Mouse (Mus musculus): Measurements from ENCODE around the gene Ncoa6. TPM values are rescaled to one million over a fixed set of nuclear protein-coding genes. Genes with fewer than 3 reads are reported as not detected.
A peak's percentile ranks its signal among the peaks of the same experiment; 100 is the strongest.

The Ncoa6 gene
- polyA plus RNA-seq, 1 experiment from 2014 or later, result 12.0 TPM

DNA sequence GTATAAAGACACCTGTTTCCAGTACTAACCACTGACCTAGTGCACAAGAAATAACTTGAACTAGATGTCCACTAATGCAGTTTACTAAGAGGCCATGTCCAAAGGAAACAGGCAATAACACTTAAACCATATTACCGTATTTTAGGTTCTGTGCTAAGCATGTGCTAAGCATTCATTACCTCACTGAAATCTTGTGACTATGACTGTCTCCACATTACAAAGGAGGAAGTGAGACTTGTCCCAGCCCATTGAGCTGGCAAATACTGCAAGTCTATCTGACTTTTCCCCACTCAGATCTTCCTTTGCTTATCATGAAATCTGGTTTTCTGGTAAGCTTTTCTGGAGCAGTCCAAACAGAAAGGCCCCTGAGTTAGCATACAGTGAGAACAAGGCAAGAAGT is 69.1 kb downstream of the Ncoa6 start:
- no peaks in the 10 kb centered on the region for H3K27me3 ChIP-seq (replicated peaks)
- H3K27ac ChIP-seq (replicated peaks), result no peak overlapping the region
- peaks cover 10% of the 10 kb centered on the region for H3K4me1 ChIP-seq
- no peak overlapping the region for H3K9ac ChIP-seq
- no peaks in the 10 kb centered on the region for H3K9me3 ChIP-seq
- H3K4me2 ChIP-seq, result no peak overlapping the region
- peaks cover 83% of the 10 kb centered on the region for H3K36me3 ChIP-seq
- ATAC-seq (ENCODE audit: extremely low read depth, insufficient number of reproducible peaks, low FRiP score, low TSS enrichment), result no peak
- H3K4me3 ChIP-seq, result no peak overlapping the region
- WGBS, result 80% methylated on average over 1 of the region's 1 CpGs

DNA sequence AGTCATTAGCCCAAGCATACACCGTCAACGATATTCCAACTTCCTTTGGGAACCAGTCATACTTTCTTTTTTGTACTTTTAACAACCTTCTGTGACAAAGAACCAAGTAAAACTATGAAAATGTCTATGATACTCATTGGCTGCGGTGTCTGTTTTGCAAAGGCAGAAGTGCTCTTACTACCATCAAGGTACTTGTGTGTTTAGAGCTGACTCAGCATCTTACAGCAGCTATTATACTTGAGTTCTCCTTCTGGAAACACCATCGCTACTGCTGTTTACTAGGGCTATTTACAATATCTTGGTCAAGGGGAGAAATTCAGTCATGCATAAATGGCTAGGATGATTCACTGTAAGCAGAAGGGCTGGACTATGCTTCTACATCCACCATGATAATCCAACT is 71.8 kb downstream of the Ncoa6 start:
- WGBS, result 89% methylated on average over 4 of the region's 4 CpGs
- peaks cover 77% of the 10 kb centered on the region for H3K36me3 ChIP-seq

DNA sequence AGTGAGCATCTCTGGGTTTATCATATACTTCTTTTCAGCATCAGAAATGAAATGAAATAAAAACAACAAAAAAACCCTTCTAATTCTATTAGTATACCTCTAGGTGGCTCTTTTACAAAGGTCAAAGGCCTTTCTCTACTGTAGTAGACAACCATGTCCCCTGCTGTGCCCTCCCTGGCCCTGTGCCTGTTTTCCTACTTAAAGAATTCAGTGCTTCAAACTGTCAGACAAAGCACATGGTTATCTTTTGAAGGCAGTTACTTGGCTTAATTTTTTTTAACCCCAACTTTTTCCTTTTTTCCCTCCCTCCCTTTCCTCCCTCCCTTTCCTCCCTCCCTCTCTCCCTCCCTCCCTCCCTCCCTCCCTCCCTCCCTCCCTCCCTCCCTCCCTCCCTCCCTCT is 73.4 kb downstream of the Ncoa6 start:
- H3K9me3 ChIP-seq, result no peaks in the 10 kb centered on the region
- no peak overlapping the region for H3K9ac ChIP-seq
- peaks cover 77% of the 10 kb centered on the region for H3K36me3 ChIP-seq
- H3K27me3 ChIP-seq (replicated peaks), result no peaks in the 10 kb centered on the region
- no peak overlapping the region for H3K27ac ChIP-seq (replicated peaks)
- H3K4me1 ChIP-seq, result peaks cover 11% of the 10 kb centered on the region
- ATAC-seq (ENCODE audit: extremely low read depth, insufficient number of reproducible peaks, low FRiP score, low TSS enrichment), result no peak
- no peak overlapping the region for H3K4me2 ChIP-seq
- no peak overlapping the region for H3K4me3 ChIP-seq

More for the DNA sequence above, 71.8 kb downstream of the Ncoa6 start:
- Histone ChIP-seq H3K4me3 (no peak overlapping the region), H3K9me3 (no peaks in the 10 kb centered on the region), H3K9ac (no peak overlapping the region), H3K27ac (replicated peaks) (no peak overlapping the region), H3K4me1 (peaks cover 10% of the 10 kb centered on the region), H3K4me2 (no peak overlapping the region), H3K27me3 (replicated peaks) (no peaks in the 10 kb centered on the region)
- ATAC-seq (ENCODE audit: extremely low read depth, insufficient number of reproducible peaks, low FRiP score, low TSS enrichment), result no peak

DNA sequence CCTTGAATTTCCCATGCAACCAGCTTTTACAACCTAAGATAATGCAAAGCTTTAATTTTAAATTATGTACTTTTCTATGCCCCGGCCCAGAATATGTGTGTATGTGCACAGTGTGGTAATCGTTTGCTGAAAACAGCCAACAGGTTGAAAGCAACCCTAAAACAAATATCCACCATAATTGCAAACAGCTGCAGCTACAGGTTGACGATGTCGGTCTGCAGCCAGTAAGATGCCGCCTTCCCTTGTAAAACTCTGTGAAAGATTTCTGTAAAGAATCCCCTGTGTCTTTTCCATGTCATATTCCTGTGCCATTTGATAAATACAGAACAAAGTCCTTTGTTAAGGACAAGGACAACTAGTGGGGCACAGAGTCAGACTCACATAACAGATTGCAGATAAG is 79.1 kb downstream of the Ncoa6 start:
- peaks cover 72% of the 10 kb centered on the region for H3K36me3 ChIP-seq
- 86% methylated on average over 5 of the region's 5 CpGs for WGBS
- H3K4me2 ChIP-seq, result no peak overlapping the region
- no peak overlapping the region for H3K4me3 ChIP-seq
- H3K9me3 ChIP-seq, result no peaks in the 10 kb centered on the region
- H3K27ac ChIP-seq (replicated peaks), result peak overlapping the region; percentile 39
- no peaks in the 10 kb centered on the region for H3K27me3 ChIP-seq (replicated peaks)
- no peak overlapping the region for H3K9ac ChIP-seq
- H3K4me1 ChIP-seq, result peaks cover 15% of the 10 kb centered on the region
- ATAC-seq (ENCODE audit: extremely low read depth, insufficient number of reproducible peaks, low FRiP score, low TSS enrichment), result no peak

DNA sequence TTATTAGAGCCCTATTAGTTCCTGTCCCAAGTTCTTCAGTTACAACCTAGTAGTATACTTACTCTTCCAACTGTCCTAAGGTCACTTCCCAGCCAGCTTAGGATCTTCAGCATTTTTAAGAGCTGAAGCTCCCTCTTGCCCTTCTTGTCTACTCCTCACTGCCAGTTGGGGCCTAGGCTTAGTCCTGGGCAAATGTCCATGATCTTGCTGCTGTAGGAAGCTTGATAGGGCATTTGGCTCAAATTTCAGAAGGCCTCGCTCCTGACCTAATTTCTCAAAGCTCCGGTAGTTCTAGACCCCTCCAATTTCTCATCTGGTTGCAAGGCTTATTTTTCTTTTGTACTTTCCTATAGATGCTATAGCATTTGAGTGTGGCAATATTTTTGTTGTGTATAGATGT is 85.1 kb downstream of the Ncoa6 start:
- H3K27me3 ChIP-seq (replicated peaks), result no peaks in the 10 kb centered on the region
- no peak for ATAC-seq (ENCODE audit: extremely low read depth, insufficient number of reproducible peaks, low FRiP score, low TSS enrichment)
- H3K4me3 ChIP-seq, result no peak overlapping the region
- WGBS, result 87% methylated on average over 2 of the region's 2 CpGs
- H3K27ac ChIP-seq (replicated peaks), result 0 out of 2 replicates have a peak overlapping the region, but pooled peaks have one; percentile 9
- no peaks in the 10 kb centered on the region for H3K9me3 ChIP-seq
- H3K9ac ChIP-seq, result 0 out of 2 replicates have a peak overlapping the region, but pooled peaks have one; percentile 10
- H3K4me2 ChIP-seq, result no peak overlapping the region
- peaks cover 53% of the 10 kb centered on the region for H3K4me1 ChIP-seq
- peaks cover 72% of the 10 kb centered on the region for H3K36me3 ChIP-seq

DNA sequence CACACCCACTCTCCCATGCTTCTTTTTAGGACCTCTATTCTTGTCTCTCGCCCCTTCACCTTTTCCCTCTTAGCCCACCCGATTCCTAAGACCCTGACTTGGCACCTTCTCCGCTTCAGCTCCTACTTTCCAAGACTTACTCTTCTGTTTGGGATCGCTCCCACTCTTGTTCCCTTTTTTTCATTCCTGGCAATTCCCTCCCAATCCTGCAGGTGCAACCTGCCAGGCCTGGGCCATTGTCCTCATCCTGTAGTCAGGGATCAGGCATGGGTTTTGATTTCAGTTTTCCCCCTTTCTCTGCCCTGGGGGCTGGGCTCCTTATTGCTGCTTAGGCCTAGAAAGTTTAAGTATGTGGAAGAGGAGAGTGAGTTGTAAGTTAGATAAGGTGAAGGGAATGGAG is 86.6 kb downstream of the Ncoa6 start:
- Histone ChIP-seq H3K4me2 (no peak overlapping the region), H3K4me1 (peaks cover 66% of the 10 kb centered on the region), H3K4me3 (no peak overlapping the region), H3K9me3 (no peaks in the 10 kb centered on the region), H3K27me3 (replicated peaks) (no peaks in the 10 kb centered on the region), H3K9ac (peak overlapping the region; percentile 19; the same call in 1 of the 2 replicates), H3K36me3 (peaks cover 67% of the 10 kb centered on the region), H3K27ac (replicated peaks) (no peak overlapping the region)
- ATAC-seq (ENCODE audit: extremely low read depth, insufficient number of reproducible peaks, low FRiP score, low TSS enrichment), result no peak
- WGBS, result 64% methylated on average over 4 of the region's 4 CpGs

DNA sequence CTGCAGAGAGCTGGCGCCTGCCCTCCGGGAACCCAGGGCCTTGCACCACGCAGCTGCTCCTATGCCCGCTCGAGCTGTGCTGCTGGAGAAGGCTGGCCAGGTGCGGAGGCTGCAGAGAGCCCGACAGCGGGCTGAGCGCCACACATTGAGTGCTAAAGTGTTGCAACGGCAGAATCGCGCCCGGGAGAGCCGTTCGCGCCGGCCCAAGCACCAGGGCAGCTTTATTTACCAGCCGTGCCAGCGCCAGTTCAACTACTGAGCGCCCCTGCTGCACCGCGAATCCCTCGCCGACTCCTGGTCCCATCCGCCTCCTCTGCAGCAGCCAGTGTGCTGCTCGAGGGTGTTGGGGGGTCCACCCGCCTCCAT is 87.2 kb downstream of the Ncoa6 start:
- H3K9me3 ChIP-seq, result no peaks in the 10 kb centered on the region
- H3K4me3 ChIP-seq, result no peak overlapping the region
- peaks cover 66% of the 10 kb centered on the region for H3K36me3 ChIP-seq
- H3K27me3 ChIP-seq (replicated peaks), result no peaks in the 10 kb centered on the region
- H3K27ac ChIP-seq (replicated peaks), result no peak overlapping the region
- WGBS, result 36% methylated on average over 27 of the region's 27 CpGs
- H3K9ac ChIP-seq, result peak overlapping the region; percentile 35; the same call in 1 of the 2 replicates
- H3K4me1 ChIP-seq, result peaks cover 66% of the 10 kb centered on the region
- no peak overlapping the region for H3K4me2 ChIP-seq
- ATAC-seq (ENCODE audit: extremely low read depth, insufficient number of reproducible peaks, low FRiP score, low TSS enrichment), result no peak

DNA sequence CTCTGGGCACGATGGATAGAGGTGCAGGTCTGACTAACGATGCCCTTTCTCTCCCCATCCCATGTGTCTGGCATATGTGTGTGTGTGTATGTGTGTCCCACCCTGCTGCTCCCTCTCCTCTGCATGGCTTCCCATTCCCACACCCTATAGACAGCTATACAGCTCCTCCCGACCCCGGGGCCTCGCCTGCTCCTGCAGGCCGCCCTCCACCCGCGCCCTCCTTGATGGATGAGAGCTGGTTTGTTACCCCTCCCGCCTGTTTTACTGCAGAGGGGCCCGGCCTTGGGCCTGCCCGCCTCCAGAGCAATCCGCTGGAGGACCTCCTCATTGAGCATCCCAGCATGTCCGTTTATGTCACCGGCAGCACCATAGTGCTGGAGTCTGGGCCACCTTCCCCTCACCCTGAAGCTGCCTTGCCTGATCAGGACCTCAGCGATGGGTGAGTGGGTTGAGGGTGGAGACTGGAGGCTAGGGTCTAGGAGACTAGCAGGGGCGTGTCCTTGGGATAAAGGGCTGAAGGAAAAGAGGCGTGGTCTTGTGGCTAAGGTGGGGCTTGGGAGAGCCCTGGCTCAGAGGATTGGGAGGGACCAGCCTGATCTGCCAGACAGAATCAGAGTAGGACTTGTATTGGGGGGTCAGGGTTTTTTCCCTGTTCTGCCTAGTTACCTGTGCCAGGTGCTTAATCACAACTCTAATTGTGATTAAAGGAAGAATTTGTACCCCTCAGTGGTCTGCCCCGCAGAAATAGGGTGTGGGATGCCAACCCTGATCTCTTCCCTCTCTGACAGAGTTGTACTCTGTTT is 87.8 kb downstream of the Ncoa6 start:
- H3K4me3 ChIP-seq, result no peak overlapping the region
- WGBS, result 59% methylated on average over 18 of the region's 18 CpGs
- no peaks in the 10 kb centered on the region for H3K9me3 ChIP-seq
- peak overlapping the region; percentile 35; the same call in 1 of the 2 replicates for H3K9ac ChIP-seq
- no peak for ATAC-seq (ENCODE audit: extremely low read depth, insufficient number of reproducible peaks, low FRiP score, low TSS enrichment)
- peaks cover 61% of the 10 kb centered on the region for H3K36me3 ChIP-seq
- peaks cover 68% of the 10 kb centered on the region for H3K4me1 ChIP-seq
- no peaks in the 10 kb centered on the region for H3K27me3 ChIP-seq (replicated peaks)
- no peak overlapping the region for H3K4me2 ChIP-seq
- H3K27ac ChIP-seq (replicated peaks), result no peak overlapping the region

DNA sequence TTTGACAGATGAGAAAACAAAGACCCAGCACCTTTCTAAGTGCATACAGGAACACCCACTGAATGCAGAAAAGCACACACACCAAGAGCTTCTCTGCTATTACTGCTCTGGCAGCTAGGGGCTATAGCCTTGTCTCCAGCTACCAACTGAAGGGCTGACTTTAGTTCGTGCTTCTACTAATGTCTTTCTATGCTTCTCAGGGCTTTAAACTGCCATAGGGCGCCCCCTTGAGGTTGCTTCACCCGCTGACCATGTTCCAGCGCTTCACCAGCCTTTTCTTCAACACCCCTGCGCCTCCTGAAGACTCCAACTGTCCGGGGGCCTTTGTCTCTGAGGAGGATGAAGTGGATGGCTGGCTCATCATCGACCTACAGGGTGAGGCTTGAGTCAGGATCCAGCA is 88.6 kb downstream of the Ncoa6 start:
- 28% methylated on average over 7 of the region's 7 CpGs for WGBS
- no peak for ATAC-seq (ENCODE audit: extremely low read depth, insufficient number of reproducible peaks, low FRiP score, low TSS enrichment)
- no peak overlapping the region for H3K4me3 ChIP-seq
- H3K27ac ChIP-seq (replicated peaks), result no peak overlapping the region
- H3K9ac ChIP-seq, result no peak overlapping the region
- no peak overlapping the region for H3K4me2 ChIP-seq
- H3K27me3 ChIP-seq (replicated peaks), result peaks cover 8% of the 10 kb centered on the region
- H3K36me3 ChIP-seq, result peaks cover 52% of the 10 kb centered on the region
- no peaks in the 10 kb centered on the region for H3K9me3 ChIP-seq
- peaks cover 72% of the 10 kb centered on the region for H3K4me1 ChIP-seq

DNA sequence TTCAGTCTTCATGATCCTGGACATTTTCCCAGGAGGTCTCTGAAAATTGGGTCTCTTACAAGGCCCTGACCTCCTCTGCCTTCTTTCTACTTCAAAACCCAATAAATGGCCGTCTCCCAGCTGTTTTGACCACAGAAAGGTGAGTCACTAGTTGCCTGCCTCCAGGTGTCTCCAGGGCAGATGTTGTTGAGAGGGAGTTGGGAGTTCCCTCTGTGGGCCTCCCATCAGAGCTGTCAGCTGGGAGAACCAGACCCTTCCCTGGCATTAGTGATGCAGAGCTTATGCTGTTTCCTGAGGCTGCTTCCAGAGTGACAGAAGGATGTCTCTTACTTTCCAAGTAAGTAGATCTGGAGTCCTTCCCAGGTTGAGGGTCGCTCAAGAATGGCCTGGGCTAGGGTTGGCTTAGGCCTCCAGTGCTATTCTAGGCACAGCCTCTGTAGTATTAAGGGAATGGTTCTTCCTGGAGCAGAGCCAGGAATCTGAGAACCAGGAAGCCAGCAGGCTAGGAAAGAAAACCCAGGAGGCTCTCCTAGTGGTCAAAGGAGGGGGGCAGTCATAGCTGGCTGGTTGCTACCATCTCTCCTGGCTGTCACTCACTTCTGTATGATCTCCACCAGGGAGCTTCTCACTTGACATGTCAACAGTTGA is 90.8 kb downstream of the Ncoa6 start:
- peak overlapping the region; percentile 87 for H3K4me3 ChIP-seq
- H3K9ac ChIP-seq, result peak overlapping the region; percentile 97
- H3K4me1 ChIP-seq, result peaks cover 51% of the 10 kb centered on the region
- peak overlapping the region; percentile 100 for H3K27ac ChIP-seq (replicated peaks)
- peaks cover 19% of the 10 kb centered on the region for H3K27me3 ChIP-seq (replicated peaks)
- H3K9me3 ChIP-seq, result no peaks in the 10 kb centered on the region
- H3K36me3 ChIP-seq, result peaks cover 32% of the 10 kb centered on the region
- H3K4me2 ChIP-seq, result peak overlapping the region; percentile 91
- ATAC-seq (ENCODE audit: extremely low read depth, insufficient number of reproducible peaks, low FRiP score, low TSS enrichment), result no peak
- WGBS, result 46% methylated on average over 2 of the region's 2 CpGs

DNA sequence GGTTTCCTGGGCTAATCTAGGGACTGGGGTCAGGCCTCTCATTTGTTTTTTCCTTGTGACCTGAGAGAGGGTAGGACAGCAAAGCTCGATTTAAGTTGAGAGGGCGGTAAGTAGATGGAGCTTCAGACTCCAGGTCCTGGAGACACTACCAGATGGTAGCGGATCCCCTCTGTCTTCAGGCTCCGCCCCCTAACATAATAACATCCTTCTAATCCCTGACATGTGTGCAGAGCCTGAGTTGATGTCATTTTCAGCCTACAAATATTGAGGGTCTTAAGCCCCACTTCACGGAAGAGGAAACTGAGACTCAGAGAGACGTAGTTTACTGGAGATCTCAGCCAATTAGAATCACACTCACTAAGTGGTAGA is 91.4 kb downstream of the Ncoa6 start:
- ATAC-seq (ENCODE audit: extremely low read depth, insufficient number of reproducible peaks, low FRiP score, low TSS enrichment), result no peak
- WGBS, result 18% methylated on average over 6 of the region's 6 CpGs
- peak overlapping the region; percentile 100 for H3K27ac ChIP-seq (replicated peaks)
- peaks cover 26% of the 10 kb centered on the region for H3K36me3 ChIP-seq
- peak overlapping the region; percentile 97 for H3K9ac ChIP-seq
- H3K4me1 ChIP-seq, result peaks cover 49% of the 10 kb centered on the region
- H3K9me3 ChIP-seq, result no peaks in the 10 kb centered on the region
- H3K27me3 ChIP-seq (replicated peaks), result peaks cover 19% of the 10 kb centered on the region
- peak overlapping the region; percentile 91 for H3K4me2 ChIP-seq
- H3K4me3 ChIP-seq, result peak overlapping the region; percentile 87

Data from heart, embryonic 13.5 days (tissue).